Mouse (Mus musculus) mouse trophoblast stem cell (cell line): ENCODE data around the gene Ppp3ca.

Experiments
- in situ Hi-C, 2 experiments: fragments of 300-500 bp; cut with MseI, MboI; formaldehyde crosslinking; loops; 2 replicates in 1 of 2; 3 replicates in 1 of 2; pipeline ENCODE4 v1.15.1; 2025

The Ppp3ca gene

DNA sequence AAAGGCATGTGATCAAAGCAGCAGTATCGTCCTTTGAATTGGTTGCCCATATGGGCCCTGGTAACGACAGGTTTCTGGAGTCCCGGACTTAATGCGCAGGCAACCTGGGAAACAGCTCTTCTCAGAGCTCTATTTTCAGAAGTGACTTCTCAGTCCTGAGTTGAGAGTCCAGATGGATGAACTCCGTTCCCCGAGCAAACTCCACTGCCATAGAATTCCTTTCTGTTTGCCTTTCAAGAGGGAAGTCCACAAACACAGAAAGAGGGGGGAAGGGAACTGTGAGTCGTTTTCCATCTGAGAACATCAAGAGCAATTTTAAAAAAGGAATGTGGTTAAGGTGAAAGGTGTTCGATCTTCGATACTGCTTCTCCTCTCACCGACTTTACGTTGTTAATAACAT lies 312.1 kb downstream of the Ppp3ca start:
- in situ Hi-C loops = no loop called here

DNA sequence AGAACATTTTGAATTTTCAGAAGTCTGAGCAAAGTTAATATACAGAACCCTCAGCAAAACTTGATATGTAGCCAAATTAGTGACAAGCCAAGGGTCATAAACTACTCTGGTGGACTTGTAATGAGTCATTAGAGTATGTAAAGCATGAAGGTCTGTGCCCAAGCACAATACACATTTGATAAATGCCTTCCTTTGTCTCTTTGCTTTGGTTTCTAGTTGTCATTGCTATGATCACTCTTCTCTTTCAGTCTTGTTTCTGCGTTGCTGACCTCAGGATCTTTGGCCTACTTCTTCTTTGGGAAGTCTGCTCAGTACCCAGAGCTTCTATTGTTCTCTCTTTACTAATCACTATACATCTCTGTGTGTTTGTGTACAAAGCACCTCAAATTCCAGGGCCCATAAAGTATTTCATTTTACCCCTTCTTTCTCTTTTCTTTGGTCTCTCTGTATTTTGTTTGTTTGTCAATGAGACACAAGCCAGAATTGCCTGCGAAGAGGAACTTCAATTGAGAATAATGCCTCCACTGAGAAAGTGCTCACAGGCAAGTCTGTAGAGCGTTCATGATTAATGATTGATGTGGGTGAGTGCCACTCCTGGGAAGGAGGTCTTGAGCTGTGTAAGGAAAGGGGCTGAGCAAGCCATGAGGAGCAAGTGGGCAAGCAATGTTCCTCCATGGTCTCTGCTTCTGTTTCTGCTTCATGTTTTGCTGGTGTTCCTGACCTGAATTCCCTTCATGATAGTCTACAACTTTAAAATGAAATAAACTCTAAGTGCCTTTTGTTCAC lies 316.4 kb downstream of the Ppp3ca start:
- in situ Hi-C loops = no loop called here
